Mouse (Mus musculus) ES-Bruce4 (cell line): Measurements from ENCODE around the gene Tspan31.

Source experiments
- CTCF ChIP-seq: IDR thresholded peaks from one replicate; pipeline ENCODE4 v1.8.1; 2011; ENCODE audit warnings: low read depth, low read length
- EP300 ChIP-seq: IDR thresholded peaks from 2 replicates; pipeline ENCODE4 v1.6.1; 2011; ENCODE audit warnings: low read depth, low read length; ENCODE audit not compliant: insufficient read depth
- POLR2A ChIP-seq: IDR thresholded peaks from one replicate; pipeline ENCODE4 v1.8.1; 2011; ENCODE audit warnings: low read length; ENCODE audit not compliant: insufficient read depth

GRCm38 (mm10) chr10:127036273-127036672 is 33.8 kb downstream of the Tspan31 start:
- TF ChIP-seq CTCF (no peak), POLR2A (no peak), EP300 (no peak)
